Mouse (Mus musculus) neural tube, embryonic 12.5 days (tissue): ENCODE results near the gene Fthl17a. TPM values are rescaled to one million over a fixed set of nuclear protein-coding genes. Genes with fewer than 3 reads are reported as not detected.

Source experiments
- ATAC-seq: fragments of 200-750 bp; cut with Nextera tagmentation; 2 replicates; pipeline ENCODE4 v1.8.0; 2017; ENCODE audit warnings: low read depth, mild to moderate bottlenecking, moderate TSS enrichment, moderate library complexity; ENCODE audit not compliant: low FRiP score
- H3K27ac ChIP-seq: fragments of 300-500 bp; sonication (generic); 2 replicates; pipeline ENCODE4 v1.5.1; 2016
- H3K27me3 ChIP-seq: fragments of 300-500 bp; sonication (generic); replicated peaks from 2 replicates; pipeline ENCODE4 v1.6.1; 2016; ENCODE audit warnings: mild to moderate bottlenecking
- H3K36me3 ChIP-seq: fragments of 300-500 bp; sonication (generic); 2 replicates; pipeline ENCODE4 v1.6.1; 2016; ENCODE audit warnings: mild to moderate bottlenecking
- H3K4me1 ChIP-seq: fragments of 300-500 bp; sonication (generic); 2 replicates; pipeline ENCODE4 v1.6.1; 2016
- H3K4me2 ChIP-seq: fragments of 300-500 bp; sonication (generic); replicated peaks from 2 replicates; pipeline ENCODE4 v1.6.1; 2016; ENCODE audit warnings: mild to moderate bottlenecking
- H3K4me3 ChIP-seq: fragments of 300-500 bp; sonication (generic); 2 replicates; pipeline ENCODE4 v1.5.1; 2016
- H3K9ac ChIP-seq: fragments of 300-500 bp; sonication (generic); 2 replicates; pipeline ENCODE4 v1.6.1; 2016; ENCODE audit warnings: mild to moderate bottlenecking
- H3K9me3 ChIP-seq: fragments of 300-500 bp; sonication (generic); 2 replicates; pipeline ENCODE4 v1.6.1; 2016; ENCODE audit warnings: mild to moderate bottlenecking
- WGBS: fragments of 180-500 bp; shearing (Covaris S2); methylation state at CpG from one replicate; pipeline ENCODE4 v1.1.7; 2016; 5-methylcytosine and 5-hydroxymethylcytosine counted together
- polyA plus RNA-seq: library from polyadenylated mRNA; unstranded; fragments of >200 nt; fragmentation: Nextera tagmentation; extraction: Ambion mirVana; gene quantifications from 2 replicates; pipeline ENCODE4 v1.2.1, GENCODE M21; 2016

The Fthl17a gene
- not detected in 2 replicates for polyA plus RNA-seq

DNA sequence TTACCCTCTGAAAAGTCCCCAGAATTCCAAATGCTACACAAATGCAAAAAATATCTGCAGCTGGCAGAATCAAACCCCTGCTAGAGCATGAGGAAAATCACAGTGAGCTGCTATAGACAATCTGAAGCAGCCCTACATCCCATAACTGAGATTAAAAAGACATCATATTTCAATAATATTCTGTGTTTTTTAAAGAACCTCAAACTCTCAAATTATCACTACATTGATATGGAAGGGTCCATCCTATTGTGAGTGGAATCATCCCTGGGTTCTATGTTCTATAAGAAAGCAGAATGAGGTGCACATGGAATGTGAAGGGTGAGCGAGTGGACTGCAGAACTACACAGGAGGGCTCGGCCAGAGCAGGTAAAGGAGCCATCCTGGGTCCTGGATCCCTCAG lies at the start of gene Fthl17a:
TSS of gene Fthl17a (plus strand) at position 301 of the 400 bp plus-strand sequence.
- Histone ChIP-seq H3K36me3 (no peaks in the 10 kb centered on the region), H3K27me3 (no peaks in the 10 kb centered on the region), H3K9me3 (no peaks in the 10 kb centered on the region), H3K9ac (no peak within 1 kb of the TSS), H3K4me1 (no peaks in the 10 kb centered on the region), H3K27ac (no peak within 1 kb of the TSS), H3K4me3 (no peak within 1 kb of the TSS), H3K4me2 (no peak within 1 kb of the TSS)
- 85% methylated on average over 2 of the region's 2 CpGs for WGBS
- no peak for ATAC-seq

DNA sequence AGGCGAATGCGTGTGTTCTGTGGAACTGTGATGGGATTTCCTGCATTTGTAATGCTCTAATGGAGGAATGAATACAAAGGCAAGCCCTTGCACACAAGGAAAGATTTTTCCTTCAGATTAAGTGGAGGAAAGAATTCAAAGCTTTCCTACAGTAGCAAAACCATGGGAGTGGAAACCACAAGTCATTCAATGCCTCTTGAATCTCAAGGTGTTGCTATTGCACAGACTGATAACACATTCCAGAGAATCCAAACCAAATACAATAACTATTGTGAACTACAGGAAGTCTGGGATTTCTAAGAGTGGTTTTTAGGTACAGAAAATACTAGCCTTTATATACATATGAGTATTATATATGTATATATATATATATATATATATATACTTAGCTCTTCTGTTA lies 42.5 kb upstream of the Fthl17a start:
- no peak for ATAC-seq
- Histone ChIP-seq H3K4me2 (no peak overlapping the region), H3K4me3 (no peak overlapping the region), H3K9ac (no peak overlapping the region), H3K27me3 (no peaks in the 10 kb centered on the region), H3K9me3 (no peaks in the 10 kb centered on the region), H3K4me1 (no peaks in the 10 kb centered on the region), H3K27ac (no peak overlapping the region), H3K36me3 (no peaks in the 10 kb centered on the region)
- 84% methylated on average over 2 of the region's 2 CpGs for WGBS

DNA sequence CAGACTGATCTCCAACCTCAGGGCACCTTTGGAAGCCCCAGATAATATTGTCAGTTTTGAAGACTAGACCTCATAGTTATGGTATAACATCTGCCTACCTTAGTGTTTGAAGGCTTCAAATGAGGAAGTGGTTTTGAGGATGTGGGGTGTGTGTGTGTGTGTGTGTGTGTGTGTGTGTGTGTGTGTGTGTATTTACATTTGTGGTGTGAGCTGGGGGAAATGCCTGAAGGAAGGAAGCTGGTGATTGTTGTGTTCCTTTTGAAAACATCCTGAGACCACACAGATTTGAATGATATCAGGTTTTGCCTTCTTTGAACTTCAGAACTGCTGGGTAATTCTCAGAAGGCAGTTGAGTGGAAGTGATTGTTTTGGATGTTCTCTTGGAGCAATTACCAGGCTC lies 22.6 kb upstream of the Fthl17a start:
- Histone ChIP-seq H3K4me2 (no peak overlapping the region), H3K9me3 (no peaks in the 10 kb centered on the region), H3K36me3 (no peaks in the 10 kb centered on the region), H3K4me1 (no peaks in the 10 kb centered on the region), H3K27ac (no peak overlapping the region), H3K27me3 (no peaks in the 10 kb centered on the region), H3K4me3 (no peak overlapping the region), H3K9ac (no peak overlapping the region)
- no peak for ATAC-seq

DNA sequence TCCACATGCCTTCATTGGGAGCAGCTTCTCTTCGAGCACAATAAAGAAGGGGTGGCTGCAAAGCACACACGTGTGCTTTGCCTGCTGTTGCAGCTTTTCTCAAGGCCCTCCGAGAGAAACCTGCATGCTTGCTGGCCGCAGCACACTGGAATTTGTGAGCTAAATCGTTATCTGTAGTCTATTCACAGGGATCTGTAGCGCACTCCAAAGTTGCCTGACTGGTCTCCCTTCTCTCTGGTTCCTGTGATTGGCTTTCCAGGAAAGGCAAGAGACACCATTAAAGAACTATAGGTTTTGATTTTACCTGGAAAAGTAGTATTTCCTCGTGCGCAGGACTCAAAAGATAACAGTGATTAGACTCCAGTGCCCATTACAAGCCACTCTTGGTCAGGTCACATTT lies 22.3 kb downstream of the Fthl17a start:
- no peak overlapping the region for H3K4me2 ChIP-seq
- 62% methylated on average over 8 of the region's 8 CpGs for WGBS
- H3K36me3 ChIP-seq, result no peaks in the 10 kb centered on the region
- H3K4me3 ChIP-seq, result no peak overlapping the region
- ATAC-seq, result no peak
- no peak overlapping the region for H3K9ac ChIP-seq
- no peaks in the 10 kb centered on the region for H3K4me1 ChIP-seq
- no peak overlapping the region for H3K27ac ChIP-seq
- no peaks in the 10 kb centered on the region for H3K27me3 ChIP-seq
- no peaks in the 10 kb centered on the region for H3K9me3 ChIP-seq

DNA sequence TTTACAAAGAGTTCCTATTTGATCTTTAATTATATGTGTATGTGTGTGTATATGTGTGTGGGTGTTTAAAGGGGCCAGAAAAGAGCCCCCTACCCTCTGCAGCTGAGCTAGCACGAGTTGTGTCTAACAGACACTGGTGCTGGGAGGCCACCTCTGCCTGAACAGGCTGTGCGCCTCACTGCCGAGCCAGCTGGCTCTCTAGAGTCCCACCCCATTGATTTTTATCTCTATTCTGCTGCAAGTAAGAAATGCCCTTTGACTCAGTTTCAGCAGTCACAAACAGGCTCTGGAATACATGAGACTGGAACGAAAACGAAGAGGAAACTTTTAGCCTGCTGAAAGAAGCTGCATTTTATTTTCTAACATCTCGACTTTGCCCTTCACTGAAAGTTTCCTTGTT lies 22.8 kb downstream of the Fthl17a start:
- Histone ChIP-seq H3K36me3 (no peaks in the 10 kb centered on the region), H3K4me2 (no peak overlapping the region), H3K9ac (no peak overlapping the region), H3K9me3 (no peaks in the 10 kb centered on the region), H3K27me3 (no peaks in the 10 kb centered on the region), H3K4me1 (no peaks in the 10 kb centered on the region), H3K4me3 (no peak overlapping the region), H3K27ac (no peak overlapping the region)
- WGBS, result 73% methylated on average over 6 of the region's 6 CpGs
- no peak for ATAC-seq

DNA sequence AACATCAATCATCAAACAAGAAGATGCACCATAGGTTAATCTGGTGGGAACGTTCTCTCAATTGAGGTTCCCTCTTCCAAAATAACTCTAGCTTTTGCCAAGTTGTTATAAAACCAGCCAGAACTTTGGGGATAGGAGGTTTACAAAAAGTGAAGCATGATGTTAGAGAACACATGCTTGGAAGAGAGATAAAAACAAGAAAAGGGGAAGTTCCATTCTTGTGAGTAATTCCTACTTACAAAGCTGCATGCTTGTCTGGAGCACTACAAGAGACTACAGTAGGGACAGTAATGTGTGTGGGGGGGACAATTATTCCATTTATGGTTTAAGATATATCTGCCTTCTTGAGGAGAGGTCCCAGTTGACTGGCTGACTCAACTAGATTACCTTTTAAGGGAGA lies 40.4 kb downstream of the Fthl17a start:
- H3K9ac ChIP-seq, result no peak overlapping the region
- H3K4me3 ChIP-seq, result no peak overlapping the region
- no peak for ATAC-seq
- no peak overlapping the region for H3K4me2 ChIP-seq
- WGBS, result 86% methylated on average over 1 of the region's 1 CpGs
- H3K36me3 ChIP-seq, result no peaks in the 10 kb centered on the region
- H3K27ac ChIP-seq, result no peak overlapping the region
- no peaks in the 10 kb centered on the region for H3K9me3 ChIP-seq
- H3K27me3 ChIP-seq, result no peaks in the 10 kb centered on the region
- H3K4me1 ChIP-seq, result no peaks in the 10 kb centered on the region

DNA sequence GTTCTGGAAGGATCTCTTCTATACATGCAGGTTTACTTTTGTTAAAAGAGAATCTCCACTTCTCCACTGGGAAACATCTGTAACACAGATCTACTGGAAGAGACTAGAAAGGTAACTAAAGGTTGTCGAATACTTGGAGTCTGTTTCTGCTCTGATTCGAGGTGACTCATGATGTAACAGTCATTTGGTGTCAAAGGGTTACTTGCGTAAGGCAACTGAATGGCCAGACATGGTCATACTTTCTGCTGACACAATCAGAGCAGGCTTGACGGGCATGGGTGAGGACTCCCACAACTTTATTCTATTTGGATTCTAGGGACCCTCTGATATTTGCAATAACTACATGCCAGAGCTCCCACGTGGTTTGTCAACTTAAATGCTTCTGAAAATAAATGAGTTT lies 43.3 kb downstream of the Fthl17a start:
- H3K9ac ChIP-seq, result no peak overlapping the region
- 80% methylated on average over 5 of the region's 5 CpGs for WGBS
- no peaks in the 10 kb centered on the region for H3K36me3 ChIP-seq
- H3K27me3 ChIP-seq, result no peaks in the 10 kb centered on the region
- no peaks in the 10 kb centered on the region for H3K9me3 ChIP-seq
- H3K4me1 ChIP-seq, result no peaks in the 10 kb centered on the region
- H3K27ac ChIP-seq, result no peak overlapping the region
- H3K4me3 ChIP-seq, result no peak overlapping the region
- no peak overlapping the region for H3K4me2 ChIP-seq
- ATAC-seq, result no peak

DNA sequence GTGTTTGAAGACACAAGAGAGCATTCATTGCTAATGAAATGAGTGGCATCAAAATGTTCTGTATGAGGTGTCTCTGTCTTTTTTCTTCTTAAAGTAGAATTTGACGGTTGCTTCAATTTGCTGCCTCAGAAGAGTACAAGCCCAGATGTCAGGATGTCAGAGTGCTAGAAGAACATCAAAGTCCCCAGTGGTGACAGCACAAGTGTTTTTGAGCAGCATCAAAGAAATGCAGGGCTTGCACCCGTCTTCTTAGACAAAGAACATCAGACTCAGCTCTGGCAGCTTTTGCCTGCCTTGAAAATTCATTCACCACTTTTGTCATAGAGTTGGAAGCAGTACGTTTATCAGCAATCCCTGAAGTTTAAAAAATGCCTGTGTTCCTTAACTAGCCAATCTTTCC lies 44.5 kb downstream of the Fthl17a start:
- Histone ChIP-seq H3K36me3 (no peaks in the 10 kb centered on the region), H3K27me3 (no peaks in the 10 kb centered on the region), H3K4me2 (no peak overlapping the region), H3K9me3 (no peaks in the 10 kb centered on the region), H3K27ac (no peak overlapping the region), H3K4me1 (no peaks in the 10 kb centered on the region), H3K9ac (no peak overlapping the region), H3K4me3 (no peak overlapping the region)
- WGBS, result 62% methylated on average over 3 of the region's 3 CpGs
- ATAC-seq, result no peak

DNA sequence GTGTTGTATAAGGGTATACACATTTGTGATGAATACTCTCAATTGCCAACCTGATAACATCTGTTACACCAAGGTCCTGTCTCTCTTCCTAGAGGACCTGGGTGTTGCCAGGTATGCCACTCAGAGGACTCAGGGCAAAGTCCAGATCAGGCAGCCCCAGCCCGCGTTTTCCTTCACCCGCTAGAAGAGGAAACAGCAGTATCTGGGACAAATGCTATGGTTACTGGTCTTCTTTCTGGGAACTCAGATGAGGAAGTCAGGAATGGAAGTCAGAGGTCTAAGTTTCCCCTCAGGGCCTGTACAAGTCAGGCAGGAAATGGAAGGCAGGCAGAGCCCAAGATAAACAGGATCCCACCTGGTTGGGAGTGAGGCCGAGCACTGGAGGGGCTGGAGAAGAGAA lies 55.2 kb downstream of the Fthl17a start:
- no peak overlapping the region for H3K4me2 ChIP-seq
- H3K27ac ChIP-seq, result no peak overlapping the region
- no peak overlapping the region for H3K4me3 ChIP-seq
- no peak for ATAC-seq
- H3K27me3 ChIP-seq, result no peaks in the 10 kb centered on the region
- H3K9me3 ChIP-seq, result no peaks in the 10 kb centered on the region
- WGBS, result 88% methylated on average over 4 of the region's 4 CpGs
- H3K4me1 ChIP-seq, result no peaks in the 10 kb centered on the region
- H3K9ac ChIP-seq, result no peak overlapping the region
- no peaks in the 10 kb centered on the region for H3K36me3 ChIP-seq

DNA sequence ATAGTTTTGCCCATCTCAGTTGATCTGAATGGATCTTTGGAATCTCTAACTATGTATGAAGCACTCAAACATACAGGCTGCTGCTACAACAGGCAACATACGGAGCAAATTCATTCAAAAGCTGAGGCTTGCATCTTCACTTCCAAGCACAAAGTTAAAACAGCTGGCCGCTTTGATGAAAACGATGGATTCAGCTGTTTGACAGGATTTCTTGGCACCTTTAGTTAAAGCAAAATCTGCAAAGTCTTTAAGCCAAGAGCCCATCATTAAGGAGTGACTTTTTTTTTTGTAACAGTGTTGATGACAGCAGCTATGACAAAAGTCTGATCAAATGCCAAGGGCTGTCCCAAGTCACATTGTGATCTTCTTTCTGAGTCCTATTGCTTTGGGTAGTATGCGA lies 69.1 kb downstream of the Fthl17a start:
- 84% methylated on average over 4 of the region's 4 CpGs for WGBS
- H3K4me3 ChIP-seq, result no peak overlapping the region
- no peaks in the 10 kb centered on the region for H3K27me3 ChIP-seq
- H3K4me1 ChIP-seq, result no peaks in the 10 kb centered on the region
- no peak for ATAC-seq
- no peaks in the 10 kb centered on the region for H3K9me3 ChIP-seq
- H3K27ac ChIP-seq, result no peak overlapping the region
- H3K36me3 ChIP-seq, result no peaks in the 10 kb centered on the region
- no peak overlapping the region for H3K9ac ChIP-seq
- H3K4me2 ChIP-seq, result no peak overlapping the region

DNA sequence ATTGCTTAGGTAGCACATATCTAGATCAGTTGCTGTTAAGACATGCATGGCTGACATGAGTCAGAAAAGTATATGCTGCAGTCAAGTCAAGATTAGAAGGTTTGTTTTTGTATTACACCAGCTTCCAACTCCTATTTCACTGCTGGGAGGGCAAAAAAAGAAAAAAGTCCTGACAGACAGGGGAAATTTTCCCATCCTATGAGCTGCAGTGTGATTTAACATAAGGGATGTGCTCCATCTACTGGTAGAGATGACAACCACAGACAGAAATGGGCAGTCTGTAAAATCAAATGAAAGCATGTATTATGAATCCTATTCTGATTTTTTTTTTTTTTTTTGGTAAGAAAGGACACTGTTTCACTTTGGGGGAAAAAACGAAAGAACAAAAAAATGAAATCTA lies 69.7 kb downstream of the Fthl17a start:
- no peak for ATAC-seq
- no peak overlapping the region for H3K4me2 ChIP-seq
- no peaks in the 10 kb centered on the region for H3K36me3 ChIP-seq
- H3K4me1 ChIP-seq, result no peaks in the 10 kb centered on the region
- WGBS, result 8% methylated on average over 1 of the region's 1 CpGs
- H3K27ac ChIP-seq, result no peak overlapping the region
- no peaks in the 10 kb centered on the region for H3K9me3 ChIP-seq
- no peaks in the 10 kb centered on the region for H3K27me3 ChIP-seq
- no peak overlapping the region for H3K9ac ChIP-seq
- H3K4me3 ChIP-seq, result no peak overlapping the region
